Mouse (Mus musculus): ENCODE measurements around the gene Dydc2. TPM values are rescaled to one million over a fixed set of nuclear protein-coding genes. Genes with fewer than 3 reads are reported as not detected.
"Not testable (repeated sequence)": the region's sequence is repeated elsewhere in the genome, so short reads cannot be mapped to it uniquely, and the experiment has no call there.

Gene Dydc2
- total and polyA plus RNA-seq, 2 experiments from 2014 or later, result 0.72 TPM; not detected in 1

DNA sequence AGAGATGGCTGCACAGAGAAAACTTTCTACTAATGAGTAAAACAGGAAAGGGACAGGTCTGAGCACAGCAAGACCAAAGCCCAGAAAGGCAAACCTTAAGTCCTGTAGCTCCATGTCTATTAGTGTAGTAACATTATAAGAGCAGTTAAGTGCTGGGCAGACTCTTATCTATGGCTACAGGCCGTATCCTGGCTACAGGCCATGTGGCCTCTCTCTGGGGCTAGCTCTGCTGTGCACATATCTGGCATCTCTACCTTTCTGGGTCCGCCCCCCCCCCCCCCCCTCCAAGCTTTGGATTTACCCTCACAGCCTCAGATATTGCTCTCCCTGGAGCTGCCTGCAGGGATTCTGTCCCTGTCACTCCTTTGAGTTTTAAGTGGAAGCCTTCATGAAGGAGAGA, 3.8 kb downstream of the Dydc2 start:
- Histone ChIP-seq H3K27me3 (ENCODE audit: insufficient read depth, low read length) (no peaks in the 10 kb centered on the region), H3K36me3 (ENCODE audit: insufficient read depth, low read length) (no peaks in the 10 kb centered on the region), H3K4me2 (ENCODE audit: low read depth, low read length, poor library complexity, severe bottlenecking) (no peak overlapping the region), H3K9ac (replicated peaks; ENCODE audit: low read length, poor library complexity, severe bottlenecking) (no peak overlapping the region), H3K27ac (ENCODE audit: low read depth, low read length) (no peak overlapping the region), H3K4me1 (ENCODE audit: insufficient read depth, low read length) (no peaks in the 10 kb centered on the region), H3K9me3 (ENCODE audit: low read length) (no peaks in the 10 kb centered on the region), H3K4me3 (ENCODE audit: low read depth, low read length) (no peak overlapping the region)
- no peak for TF ChIP-seq CTCF (IDR thresholded peaks at IDR 0.05)
- DNase-seq (ENCODE audit: low spot score) (no peak), ATAC-seq (ENCODE audit: low FRiP score) (no peak)
- 70% methylated on average over 1 of the region's 2 CpGs for WGBS

DNA sequence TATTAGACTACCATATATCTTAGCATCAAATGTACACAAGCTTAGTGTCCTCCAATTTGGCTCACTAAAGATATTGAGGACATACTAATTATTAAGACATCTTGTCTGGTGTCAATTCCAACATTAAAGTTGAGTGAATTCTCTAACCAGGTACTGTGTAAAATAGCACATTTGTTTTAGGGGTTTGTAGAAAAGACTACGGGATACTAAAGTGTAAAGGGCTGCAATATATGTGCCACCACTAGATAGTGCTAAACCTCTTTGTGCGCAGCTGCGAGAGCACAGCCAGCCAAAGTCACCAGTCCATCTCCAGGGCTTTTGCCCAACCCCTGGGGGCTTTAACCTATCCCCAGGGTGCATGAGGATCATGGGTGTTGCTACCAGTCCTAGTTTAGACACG, 15.8 kb downstream of the Dydc2 start:
- DNase-seq (ENCODE audit: low spot score); H3K4me2 ChIP-seq (ENCODE audit: low read depth, low read length, poor library complexity, severe bottlenecking); H3K4me3 ChIP-seq (ENCODE audit: low read depth, low read length); ATAC-seq (ENCODE audit: low FRiP score); H3K27me3 ChIP-seq (ENCODE audit: insufficient read depth, low read length); H3K36me3 ChIP-seq (ENCODE audit: insufficient read depth, low read length); H3K27ac ChIP-seq (ENCODE audit: low read depth, low read length); H3K9me3 ChIP-seq (ENCODE audit: low read length); H3K4me1 ChIP-seq (ENCODE audit: insufficient read depth, low read length); H3K9ac ChIP-seq (replicated peaks; ENCODE audit: low read length, poor library complexity, severe bottlenecking): not testable (repeated sequence)
- WGBS, result 69% methylated on average over 3 of the region's 4 CpGs
- TF ChIP-seq CTCF (IDR thresholded peaks at IDR 0.05), result 0 out of 2 replicates have a peak, but pooled peaks have one; percentile 3

- Histone ChIP-seq H3K4me3 (ENCODE audit: low read depth, low read length) (no peak overlapping the region), H3K4me2 (ENCODE audit: low read depth, low read length, poor library complexity, severe bottlenecking) (no peak overlapping the region), H3K27ac (ENCODE audit: low read depth, low read length) (no peak overlapping the region), H3K9me3 (ENCODE audit: low read length) (no peaks in the 10 kb centered on the region), H3K4me1 (ENCODE audit: insufficient read depth, low read length) (no peaks in the 10 kb centered on the region), H3K9ac (replicated peaks; ENCODE audit: low read length, poor library complexity, severe bottlenecking) (no peak overlapping the region), H3K27me3 (ENCODE audit: insufficient read depth, low read length) (no peaks in the 10 kb centered on the region), H3K36me3 (ENCODE audit: insufficient read depth, low read length) (no peaks in the 10 kb centered on the region)
- DNase-seq (ENCODE audit: low spot score) (no peak), ATAC-seq (ENCODE audit: low FRiP score) (no peak)
- 0 out of 2 replicates have a peak, but pooled peaks have one; percentile 23 for TF ChIP-seq CTCF (IDR thresholded peaks at IDR 0.05)
- WGBS, result 82% methylated on average over 5 of the region's 5 CpGs
Measured at GRCm38 (mm10) chr14:41052481-41052880, 16.5 kb downstream of the Dydc2 start.

- Histone ChIP-seq H3K4me3 (ENCODE audit: low read depth, low read length) (no peak overlapping the region), H3K9ac (replicated peaks; ENCODE audit: low read length, poor library complexity, severe bottlenecking) (no peak overlapping the region), H3K27me3 (ENCODE audit: insufficient read depth, low read length) (no peaks in the 10 kb centered on the region), H3K4me1 (ENCODE audit: insufficient read depth, low read length) (no peaks in the 10 kb centered on the region), H3K9me3 (ENCODE audit: low read length) (no peaks in the 10 kb centered on the region), H3K27ac (ENCODE audit: low read depth, low read length) (no peak overlapping the region), H3K36me3 (ENCODE audit: insufficient read depth, low read length) (no peaks in the 10 kb centered on the region), H3K4me2 (ENCODE audit: low read depth, low read length, poor library complexity, severe bottlenecking) (no peak overlapping the region)
- 78% methylated on average over 6 of the region's 6 CpGs for WGBS
- DNase-seq (ENCODE audit: low spot score) (no peak), ATAC-seq (ENCODE audit: low FRiP score) (no peak)
- no peak for TF ChIP-seq CTCF (IDR thresholded peaks at IDR 0.05)
Measured at GRCm38 (mm10) chr14:41050471-41050870, 18.5 kb downstream of the Dydc2 start.

DNA sequence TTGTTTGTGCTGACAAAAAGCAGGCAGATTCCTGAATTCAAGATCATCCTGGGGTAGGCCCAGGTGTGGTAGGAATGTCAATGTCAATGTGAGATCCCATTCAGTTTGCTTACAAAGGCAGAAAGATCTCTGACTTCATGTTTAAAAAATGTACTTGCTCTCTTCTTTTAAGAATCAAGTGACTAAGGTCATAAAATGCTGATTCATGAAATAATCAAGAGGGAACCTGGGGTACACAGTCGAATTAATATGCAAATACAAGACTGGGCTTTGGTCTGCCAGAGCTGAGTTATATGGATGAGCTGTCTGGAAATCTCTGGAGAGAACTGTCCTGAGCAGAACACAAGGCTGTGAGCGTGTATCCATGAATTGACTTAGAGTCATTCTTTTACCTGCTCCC, 21.6 kb downstream of the Dydc2 start:
- 91% methylated on average over 2 of the region's 2 CpGs for WGBS
- H3K9ac ChIP-seq (replicated peaks; ENCODE audit: low read length, poor library complexity, severe bottlenecking), result no peak overlapping the region
- H3K4me2 ChIP-seq (ENCODE audit: low read depth, low read length, poor library complexity, severe bottlenecking), result no peak overlapping the region
- H3K4me1 ChIP-seq (ENCODE audit: insufficient read depth, low read length), result no peaks in the 10 kb centered on the region
- DNase-seq (ENCODE audit: low spot score) (no peak), ATAC-seq (ENCODE audit: low FRiP score) (no peak)
- H3K4me3 ChIP-seq (ENCODE audit: low read depth, low read length), result no peak overlapping the region
- no peak for TF ChIP-seq CTCF (IDR thresholded peaks at IDR 0.05)
- no peak overlapping the region for H3K27ac ChIP-seq (ENCODE audit: low read depth, low read length)
- H3K9me3 ChIP-seq (ENCODE audit: low read length), result no peaks in the 10 kb centered on the region
- H3K27me3 ChIP-seq (ENCODE audit: insufficient read depth, low read length), result no peaks in the 10 kb centered on the region
- H3K36me3 ChIP-seq (ENCODE audit: insufficient read depth, low read length), result no peaks in the 10 kb centered on the region

DNA sequence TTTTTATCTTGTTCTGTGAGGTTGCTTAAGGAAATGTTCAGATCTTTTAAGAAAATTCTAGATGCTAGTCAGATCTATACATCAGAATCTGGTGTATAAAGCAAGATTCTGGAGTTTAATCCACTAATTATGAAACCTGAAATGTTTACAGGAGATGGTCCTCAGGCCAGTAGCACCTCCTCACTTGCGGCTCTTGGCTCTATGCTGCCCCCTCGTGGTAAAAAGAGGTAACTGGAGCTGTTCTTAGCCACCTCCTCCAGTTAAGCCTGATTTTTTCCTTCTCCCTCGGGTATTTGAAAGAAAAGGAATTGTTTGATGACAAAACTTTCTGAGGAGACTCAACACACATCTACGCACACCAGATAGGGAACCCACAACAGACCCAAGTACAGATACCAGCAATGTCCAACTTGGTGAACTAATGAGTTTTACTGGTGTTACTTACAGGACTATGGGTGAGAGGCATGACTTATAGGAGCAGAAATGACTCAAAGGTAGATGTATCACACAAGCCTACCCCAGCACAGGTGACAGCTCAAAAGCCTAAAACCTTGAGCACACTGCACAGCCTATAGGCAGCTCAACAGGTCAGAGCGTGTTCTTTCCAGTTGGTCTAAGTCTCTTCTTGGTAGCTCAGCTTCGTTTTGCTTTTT, 33.7 kb downstream of the Dydc2 start:
- WGBS, result 38% methylated on average over 6 of the region's 6 CpGs
- no peak overlapping the region for H3K27ac ChIP-seq (ENCODE audit: low read depth, low read length)
- ATAC-seq (ENCODE audit: low FRiP score), result no peak

More for the DNA sequence above, 33.7 kb downstream of the Dydc2 start:
- TF ChIP-seq CTCF (IDR thresholded peaks at IDR 0.05), result peak; percentile 89
- H3K4me2 ChIP-seq (ENCODE audit: low read depth, low read length, poor library complexity, severe bottlenecking), result no peak overlapping the region
- H3K4me3 ChIP-seq (ENCODE audit: low read depth, low read length), result no peak overlapping the region
- no peaks in the 10 kb centered on the region for H3K27me3 ChIP-seq (ENCODE audit: insufficient read depth, low read length)
- peak; percentile 44 for DNase-seq (ENCODE audit: low spot score)
- no peaks in the 10 kb centered on the region for H3K4me1 ChIP-seq (ENCODE audit: insufficient read depth, low read length)
- H3K9me3 ChIP-seq (ENCODE audit: low read length), result no peaks in the 10 kb centered on the region
- H3K9ac ChIP-seq (replicated peaks; ENCODE audit: low read length, poor library complexity, severe bottlenecking), result no peak overlapping the region
- no peaks in the 10 kb centered on the region for H3K36me3 ChIP-seq (ENCODE audit: insufficient read depth, low read length)
